Mouse (Mus musculus) kidney, postnatal 0 days (tissue): ENCODE measurements around the gene Gucd1. TPM values are rescaled to one million over a fixed set of nuclear protein-coding genes. Genes with fewer than 3 reads are reported as not detected.

Experiments
- ATAC-seq: fragments of 200-750 bp; cut with Nextera tagmentation; replicated peaks from 2 replicates; pipeline ENCODE4 v1.8.0; 2017; ENCODE audit warnings: low read depth, moderate number of reproducible peaks, moderate TSS enrichment, moderate library complexity; ENCODE audit not compliant: low FRiP score
- DNase-seq: peaks from one replicate; pipeline ENCODE4 v3.0.0-alpha.2; 2016; ENCODE audit warnings: low spot score
- H3K27ac ChIP-seq: fragments of 300-500 bp; sonication (generic); 2 replicates; pipeline ENCODE4 v1.5.1; 2014; ENCODE audit warnings: mild to moderate bottlenecking
- H3K27me3 ChIP-seq: fragments of 300-500 bp; sonication (generic); 2 replicates; pipeline ENCODE4 v1.6.1; 2014; ENCODE audit warnings: low read length, mixed read lengths; ENCODE audit not compliant: insufficient read depth
- H3K36me3 ChIP-seq: fragments of 300-500 bp; sonication (generic); 2 replicates; pipeline ENCODE4 v1.6.1; 2014; ENCODE audit warnings: low read length, mixed read lengths; ENCODE audit not compliant: insufficient read depth
- H3K4me1 ChIP-seq: fragments of 300-500 bp; sonication (generic); replicated peaks from 2 replicates; pipeline ENCODE4 v1.6.1; 2014; ENCODE audit warnings: antibody characterized with exemption, low read length, mixed read lengths; ENCODE audit not compliant: insufficient read depth
- H3K4me2 ChIP-seq: fragments of 300-500 bp; sonication (generic); 2 replicates; pipeline ENCODE4 v1.6.1; 2014; ENCODE audit warnings: mild to moderate bottlenecking, low read length, moderate library complexity, mixed read lengths
- H3K4me3 ChIP-seq: fragments of 300-500 bp; sonication (generic); replicated peaks from 2 replicates; pipeline ENCODE4 v1.5.1; 2014; ENCODE audit warnings: low read depth, low read length
- H3K9ac ChIP-seq: fragments of 300-500 bp; sonication (generic); 2 replicates; pipeline ENCODE4 v1.6.1; 2014; ENCODE audit warnings: low read depth, low read length
- H3K9me3 ChIP-seq: fragments of 300-500 bp; sonication (generic); replicated peaks from 2 replicates; pipeline ENCODE4 v1.6.1; 2016; ENCODE audit warnings: low read length, inconsistent platforms, mixed read lengths
- CTCF ChIP-seq: IDR thresholded peaks from 2 replicates; pipeline ENCODE4 v1.5.1; 2016; ENCODE audit warnings: antibody characterized with exemption, low read depth, mild to moderate bottlenecking, moderate library complexity
- WGBS: fragments of 180-500 bp; shearing (Covaris S2); extraction: QIAGEN DNeasy Blood & Tissue Kit; methylation state at CpG from one replicate; pipeline ENCODE4 v1.1.7; 2014; 5-methylcytosine and 5-hydroxymethylcytosine counted together
- polyA plus RNA-seq: library from polyadenylated mRNA; unstranded; fragments of >200 nt; fragmentation: Nextera tagmentation; extraction: Ambion mirVana; gene quantifications from 2 replicates; pipeline ENCODE4 v1.2.1, GENCODE M21; 2015

Gene Gucd1
- polyA plus RNA-seq, 1 experiment from 2014 or later = 51.9 TPM

DNA sequence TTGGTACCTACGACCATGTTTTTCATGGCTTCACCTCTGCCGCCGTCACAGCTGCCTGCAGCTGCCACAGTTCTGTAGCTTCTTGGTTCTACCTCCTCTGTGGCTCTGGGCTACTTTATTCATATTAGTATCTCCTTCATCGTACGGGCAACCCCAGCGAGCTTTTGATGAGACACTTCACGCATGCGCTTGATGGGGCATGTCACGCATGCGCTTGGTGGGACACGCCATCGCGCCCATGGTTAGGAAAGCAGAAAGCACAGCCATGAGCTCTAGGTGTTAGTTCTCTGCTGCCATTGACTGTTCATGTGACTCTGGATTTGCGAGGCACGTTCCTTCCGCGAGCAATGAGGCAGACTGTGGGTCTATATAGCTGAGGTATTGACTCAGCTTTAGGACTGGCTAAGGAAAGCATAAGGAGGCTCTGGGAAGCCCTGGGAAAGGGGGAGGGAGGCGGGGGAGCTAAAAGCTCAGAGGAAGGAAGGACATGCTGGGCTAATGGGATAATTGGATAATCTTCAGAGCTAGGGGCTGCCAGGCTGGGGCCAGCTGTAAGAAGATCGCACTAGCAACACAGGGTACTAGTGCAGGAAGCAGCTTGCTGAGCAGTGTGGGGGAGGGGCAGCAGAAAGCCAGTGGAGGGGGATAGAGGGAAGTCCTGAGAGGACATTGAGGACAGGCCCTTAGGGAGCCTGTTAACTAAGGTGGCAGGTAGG, 73.5 kb downstream of the Gucd1 start:
- H3K9ac ChIP-seq = no peak overlapping the region
- no peaks in the 10 kb centered on the region for H3K9me3 ChIP-seq
- 0 out of 2 replicates have a peak overlapping the region, but pooled peaks have one; percentile 6 for H3K27ac ChIP-seq
- DNase-seq (no peak), ATAC-seq (no peak)
- H3K4me3 ChIP-seq = no peak overlapping the region
- no peak overlapping the region for H3K4me2 ChIP-seq
- no peaks in the 10 kb centered on the region for H3K27me3 ChIP-seq
- peaks cover 8% of the 10 kb centered on the region; the same call in 1 of the 2 replicates for H3K4me1 ChIP-seq
- H3K36me3 ChIP-seq = no peaks in the 10 kb centered on the region
- 67% methylated on average over 19 of the region's 19 CpGs for WGBS
- TF ChIP-seq CTCF = no peak

GRCm38 (mm10) chr10:75443017-75443416, 74.8 kb downstream of the Gucd1 start:
- no peak for TF ChIP-seq CTCF
- no peak overlapping the region for H3K4me2 ChIP-seq
- no peaks in the 10 kb centered on the region for H3K27me3 ChIP-seq
- 83% methylated on average over 4 of the region's 4 CpGs for WGBS
- H3K4me1 ChIP-seq = peaks cover 8% of the 10 kb centered on the region; the same call in 1 of the 2 replicates
- no peak for DNase-seq
- no peak overlapping the region for H3K4me3 ChIP-seq
- no peaks in the 10 kb centered on the region for H3K9me3 ChIP-seq
- no peaks in the 10 kb centered on the region for H3K36me3 ChIP-seq
- H3K9ac ChIP-seq = no peak overlapping the region
- ATAC-seq = no peak
- H3K27ac ChIP-seq = no peak overlapping the region

GRCm38 (mm10) chr10:75441800-75442199, 76.0 kb downstream of the Gucd1 start:
- no peak for TF ChIP-seq CTCF
- no peak for ATAC-seq
- H3K4me2 ChIP-seq = no peak overlapping the region
- H3K36me3 ChIP-seq = no peaks in the 10 kb centered on the region
- no peak for DNase-seq
- H3K9me3 ChIP-seq = no peaks in the 10 kb centered on the region
- WGBS = 70% methylated on average over 4 of the region's 4 CpGs
- H3K4me1 ChIP-seq = peaks cover 8% of the 10 kb centered on the region; the same call in 1 of the 2 replicates
- H3K4me3 ChIP-seq = no peak overlapping the region
- no peak overlapping the region for H3K27ac ChIP-seq
- H3K27me3 ChIP-seq = no peaks in the 10 kb centered on the region
- H3K9ac ChIP-seq = no peak overlapping the region

GRCm38 (mm10) chr10:75440756-75441155, 77.0 kb downstream of the Gucd1 start:
- H3K9me3 ChIP-seq = no peaks in the 10 kb centered on the region
- DNase-seq = no peak
- 93% methylated on average over 3 of the region's 3 CpGs for WGBS
- no peaks in the 10 kb centered on the region for H3K36me3 ChIP-seq
- H3K27ac ChIP-seq = no peak overlapping the region
- H3K27me3 ChIP-seq = no peaks in the 10 kb centered on the region
- ATAC-seq = no peak
- H3K4me1 ChIP-seq = peaks cover 8% of the 10 kb centered on the region; the same call in 1 of the 2 replicates
- no peak overlapping the region for H3K4me2 ChIP-seq
- H3K9ac ChIP-seq = no peak overlapping the region
- no peak overlapping the region for H3K4me3 ChIP-seq
- TF ChIP-seq CTCF = no peak

- no peaks in the 10 kb centered on the region for H3K27me3 ChIP-seq
- H3K9ac ChIP-seq = no peak overlapping the region
- ATAC-seq (0 out of 2 replicates have a peak, but pooled peaks have one; percentile 36), DNase-seq (peak; percentile 56)
- no peaks in the 10 kb centered on the region for H3K9me3 ChIP-seq
- WGBS = 46% methylated on average over 7 of the region's 7 CpGs
- H3K4me3 ChIP-seq = no peak overlapping the region
- peak; percentile 89 for TF ChIP-seq CTCF
- H3K27ac ChIP-seq = no peak overlapping the region
- H3K4me1 ChIP-seq = no peaks in the 10 kb centered on the region
- H3K36me3 ChIP-seq = no peaks in the 10 kb centered on the region
- no peak overlapping the region for H3K4me2 ChIP-seq
Observed at GRCm38 (mm10) chr10:75439211-75439811, 78.5 kb downstream of the Gucd1 start.

DNA sequence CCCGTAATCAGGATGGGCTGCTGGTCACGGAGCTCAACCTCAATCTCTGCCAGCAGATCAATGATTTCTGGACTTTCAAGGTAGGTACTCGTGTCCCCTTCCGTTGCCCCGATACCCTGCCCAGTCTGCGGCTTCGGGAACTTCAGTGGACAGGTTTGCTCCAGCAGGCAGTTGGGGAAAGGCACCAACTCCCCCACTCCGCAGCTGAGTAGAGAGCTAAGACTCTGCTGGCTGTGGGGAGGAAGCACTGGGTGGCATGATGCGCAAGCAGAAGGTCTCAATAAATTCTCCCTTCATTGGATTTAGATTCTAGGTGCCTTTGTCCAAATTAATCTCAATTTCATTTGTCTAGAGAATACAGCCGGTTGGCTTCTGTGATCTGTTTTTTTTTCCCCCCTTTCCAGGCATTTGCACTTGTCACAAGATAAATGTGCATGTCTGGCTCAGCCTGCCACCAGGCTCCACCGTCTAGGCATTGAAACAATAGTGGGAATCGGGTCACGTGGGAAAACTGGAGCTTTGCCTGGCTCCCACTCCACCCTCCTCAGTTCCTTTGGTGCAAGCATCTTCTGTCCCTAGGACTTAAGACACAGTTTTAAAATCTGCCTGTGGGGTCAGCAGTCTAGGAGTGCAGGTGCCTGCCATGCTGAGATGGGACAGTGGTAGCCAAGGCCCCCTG, 79.5 kb downstream of the Gucd1 start:
- H3K4me2 ChIP-seq = no peak overlapping the region
- H3K9ac ChIP-seq = no peak overlapping the region
- no peaks in the 10 kb centered on the region for H3K36me3 ChIP-seq
- H3K27ac ChIP-seq = no peak overlapping the region
- no peaks in the 10 kb centered on the region for H3K4me1 ChIP-seq
- ATAC-seq (no peak), DNase-seq (peak; percentile 66)
- H3K4me3 ChIP-seq = no peak overlapping the region
- no peak for TF ChIP-seq CTCF
- H3K9me3 ChIP-seq = no peaks in the 10 kb centered on the region
- no peaks in the 10 kb centered on the region for H3K27me3 ChIP-seq
- 38% methylated on average over 13 of the region's 13 CpGs for WGBS
